Comparison of ENCODE assay signal across 23 mouse cellular contexts in genomic region chr4:115452304-115452703, GRCm38 (mm10). TPM values are rescaled to one million over a fixed set of nuclear protein-coding genes. Genes with fewer than 3 reads are reported as not detected.
"Had no signal": no experiment of that assay in that cellular context is flagged by ENCODE, and none has a peak within 500 bp of the region (broad histone marks: within the 10 kb centered on the region; RNA-seq: fewer than 3 reads in every experiment).

Cyp4a30b (plus strand) TSS chr4:115452604.

- H3K36me3 ChIP-seq: limb, embryonic 10.5 days; limb, embryonic 13.5 days; midbrain, embryonic 12.5 days; neural tube, embryonic 13.5 days had no signal

- H3K4me1 ChIP-seq: limb, embryonic 10.5 days; limb, embryonic 13.5 days; midbrain, embryonic 12.5 days; neural tube, embryonic 13.5 days had no signal

- H3K4me2 ChIP-seq: limb, embryonic 13.5 days; lung, embryonic 14.5 days; midbrain, embryonic 12.5 days; neural tube, embryonic 13.5 days had no signal

- H3K27ac ChIP-seq: layer of hippocampus, adult 2 months; limb, embryonic 10.5 days; limb, embryonic 13.5 days; liver, embryonic 14.5 days; macrophage; midbrain, embryonic 12.5 days; neural tube, embryonic 13.5 days had no signal

- H3K9me3 ChIP-seq: limb, embryonic 10.5 days; limb, embryonic 13.5 days; midbrain, embryonic 12.5 days; neural tube, embryonic 13.5 days had no signal

- H3K27me3 ChIP-seq: limb, embryonic 13.5 days; midbrain, embryonic 12.5 days; neural tube, embryonic 13.5 days had no signal

- ATAC-seq: hindbrain, embryonic 16.5 days; liver, postnatal 0 days; lung, postnatal 0 days; midbrain, embryonic 16.5 days had no signal

- DNase-seq: layer of hippocampus, adult 9-11 months; liver; liver, postnatal 0 days; lung, embryonic 14.5 days; retina, postnatal 1 day; right cerebral cortex, postnatal 25 days; spleen, adult 18-20 months; thymus, adult 18-20 months; thymus, postnatal 36 days had no signal

- H3K4me3 ChIP-seq: layer of hippocampus, adult 2 months; limb, embryonic 10.5 days; limb, embryonic 13.5 days; midbrain, embryonic 12.5 days; myocyte; neural tube, embryonic 13.5 days had no signal

- H3K9ac ChIP-seq: limb, embryonic 13.5 days; liver, embryonic 14.5 days; liver, postnatal 0 days; lung, embryonic 14.5 days; midbrain, embryonic 12.5 days; neural tube, embryonic 13.5 days had no signal

RNA-seq across cellular contexts. Expression of gene Cyp4a30b, which starts in this region (rescaled TPM):
- polyA plus RNA-seq: hindbrain, embryonic 16.5 days; large intestine, adult 2 months; limb, embryonic 10.5 days; limb, embryonic 13.5 days; liver, embryonic 14.5 days; liver, postnatal 0 days; lung, embryonic 14.5 days; lung, postnatal 0 days; macrophage; midbrain, embryonic 12.5 days; midbrain, embryonic 16.5 days; myocyte; neural tube, embryonic 13.5 days; stomach, embryonic 16.5 days; testis, adult 2 months had no signal
